Mouse (Mus musculus) stomach, embryonic 16.5 days (tissue): ENCODE data around the gene Fancc. TPM values are rescaled to one million over a fixed set of nuclear protein-coding genes. Genes with fewer than 3 reads are reported as not detected.

Experiments used
- ATAC-seq: fragments of 200-750 bp; cut with Nextera tagmentation; 2 replicates; pipeline ENCODE4 v1.8.0; 2017; ENCODE audit warnings: moderate number of reproducible peaks, moderate TSS enrichment; ENCODE audit not compliant: insufficient read depth, low FRiP score
- H3K27ac ChIP-seq: fragments of 300-500 bp; sonication (generic); 2 replicates; pipeline ENCODE4 v1.5.1; 2014; ENCODE audit warnings: low read length
- H3K27me3 ChIP-seq: fragments of 300-500 bp; sonication (generic); 2 replicates; pipeline ENCODE4 v1.6.1; 2014; ENCODE audit warnings: low read length, control low read depth, mixed read lengths; ENCODE audit not compliant: control insufficient read depth, insufficient read depth
- H3K36me3 ChIP-seq: fragments of 300-500 bp; sonication (generic); 2 replicates; pipeline ENCODE4 v1.6.1; 2014; ENCODE audit warnings: low read length; ENCODE audit not compliant: control insufficient read depth, insufficient read depth
- H3K4me1 ChIP-seq: fragments of 300-500 bp; sonication (generic); 2 replicates; pipeline ENCODE4 v1.6.1; 2014; ENCODE audit warnings: low read length, control low read depth, mixed read lengths; ENCODE audit not compliant: control insufficient read depth, insufficient read depth
- H3K4me2 ChIP-seq: fragments of 300-500 bp; sonication (generic); 2 replicates; pipeline ENCODE4 v1.6.1; 2014; ENCODE audit warnings: low read depth, low read length, mixed read lengths
- H3K4me3 ChIP-seq: fragments of 300-500 bp; sonication (generic); replicated peaks from 2 replicates; pipeline ENCODE4 v1.5.1; 2014; ENCODE audit warnings: mild to moderate bottlenecking, low read length
- H3K9ac ChIP-seq: fragments of 300-500 bp; sonication (generic); 2 replicates; pipeline ENCODE4 v1.6.1; 2014; ENCODE audit warnings: low read length
- H3K9me3 ChIP-seq: fragments of 300-500 bp; sonication (generic); replicated peaks from 2 replicates; pipeline ENCODE4 v1.6.1; 2016; ENCODE audit warnings: low read length, control low read depth; ENCODE audit not compliant: control insufficient read depth
- WGBS: fragments of 180-500 bp; shearing (Covaris S2); extraction: QIAGEN DNeasy Blood & Tissue Kit; methylation state at CpG from one replicate; pipeline ENCODE4 v1.1.7; 2014; 5-methylcytosine and 5-hydroxymethylcytosine counted together
- polyA plus RNA-seq: library from polyadenylated mRNA; unstranded; fragments of >200 nt; fragmentation: Nextera tagmentation; extraction: Ambion mirVana; gene quantifications from 2 replicates; pipeline ENCODE4 v1.2.1, GENCODE M21; 2015

Gene Fancc
- polyA plus RNA-seq, 1 experiment from 2014 or later, result 22.0 TPM

DNA sequence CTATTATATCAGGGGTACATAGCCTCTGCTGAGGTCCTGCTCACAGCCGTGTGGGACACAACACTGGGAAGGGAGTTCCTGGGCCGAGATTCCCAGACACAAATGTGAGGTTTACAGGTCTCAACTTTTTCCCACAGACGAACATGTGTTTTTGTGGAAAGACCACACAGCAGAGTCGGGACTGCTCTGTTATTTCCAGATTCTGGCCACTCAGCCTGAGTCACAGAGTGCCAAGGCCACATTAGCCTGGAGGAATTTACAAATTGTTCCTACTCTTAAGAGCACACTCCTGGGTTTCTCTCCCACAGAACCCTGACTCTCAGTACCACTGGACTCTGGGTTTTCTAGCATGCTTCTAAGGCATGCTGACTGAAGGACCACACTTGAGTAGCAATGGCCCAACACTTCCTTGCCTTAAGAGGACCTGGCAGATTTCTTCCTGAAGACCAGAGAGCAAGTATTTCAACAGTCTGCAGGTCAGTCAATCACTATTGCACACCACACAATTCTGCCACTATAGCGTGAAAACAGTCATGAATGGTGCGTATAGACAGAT is 10.0 kb upstream of the Fancc start:
- H3K36me3 ChIP-seq, result peaks cover 35% of the 10 kb centered on the region
- WGBS, result 78% methylated on average over 6 of the region's 6 CpGs
- H3K27ac ChIP-seq, result no peak overlapping the region
- no peaks in the 10 kb centered on the region for H3K4me1 ChIP-seq
- H3K27me3 ChIP-seq, result no peaks in the 10 kb centered on the region
- no peak for ATAC-seq
- no peaks in the 10 kb centered on the region for H3K9me3 ChIP-seq
- no peak overlapping the region for H3K9ac ChIP-seq
- no peak overlapping the region for H3K4me2 ChIP-seq
- no peak overlapping the region for H3K4me3 ChIP-seq

GRCm38 (mm10) chr13:63506364-63506763 is 9.3 kb upstream of the Fancc start:
- no peak overlapping the region for H3K4me2 ChIP-seq
- H3K36me3 ChIP-seq, result peaks cover 29% of the 10 kb centered on the region; the same call in 1 of the 2 replicates
- ATAC-seq, result no peak
- WGBS, result 50% methylated on average over 1 of the region's 1 CpGs
- no peak overlapping the region for H3K27ac ChIP-seq
- H3K27me3 ChIP-seq, result no peaks in the 10 kb centered on the region
- no peak overlapping the region for H3K9ac ChIP-seq
- H3K4me3 ChIP-seq, result no peak overlapping the region
- no peaks in the 10 kb centered on the region for H3K9me3 ChIP-seq
- no peaks in the 10 kb centered on the region for H3K4me1 ChIP-seq

- WGBS, result 92% methylated on average over 2 of the region's 2 CpGs
Measured at GRCm38 (mm10) chr13:63502391-63502790, 5.3 kb upstream of the Fancc start.

DNA sequence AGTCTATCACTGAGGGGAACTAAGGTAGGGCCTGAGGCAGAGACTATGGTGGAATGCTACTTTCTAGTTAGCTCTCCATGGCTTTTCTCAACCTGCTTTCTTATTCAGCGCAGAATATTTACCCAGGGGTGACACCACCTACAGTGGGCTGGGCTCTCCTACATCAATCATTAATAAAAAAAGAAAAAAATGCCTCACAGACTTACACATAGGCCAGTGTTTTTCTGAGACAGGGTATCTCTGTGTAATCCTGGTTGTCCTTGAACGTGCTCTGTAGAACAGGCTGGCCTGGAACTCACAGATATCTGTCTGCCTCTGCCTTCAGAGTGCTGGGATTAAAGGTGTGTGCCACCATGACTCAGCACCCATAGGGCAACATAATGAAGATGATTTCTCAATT is 2.4 kb upstream of the Fancc start:
- Histone ChIP-seq H3K36me3 (no peaks in the 10 kb centered on the region), H3K27me3 (no peaks in the 10 kb centered on the region), H3K9ac (no peak overlapping the region), H3K4me2 (no peak overlapping the region), H3K4me3 (no peak overlapping the region), H3K27ac (no peak overlapping the region), H3K9me3 (no peaks in the 10 kb centered on the region), H3K4me1 (peaks cover 6% of the 10 kb centered on the region; the same call in 1 of the 2 replicates)
- no peak; the same call in 1 of the 2 replicates for ATAC-seq
- 56% methylated on average over 2 of the region's 2 CpGs for WGBS

More at GRCm38 (mm10) chr13:63502391-63502790, 5.3 kb upstream of the Fancc start:
- Histone ChIP-seq H3K27me3 (no peaks in the 10 kb centered on the region), H3K36me3 (peaks cover 5% of the 10 kb centered on the region; the same call in 1 of the 2 replicates), H3K4me2 (no peak overlapping the region), H3K9ac (no peak overlapping the region), H3K4me1 (no peaks in the 10 kb centered on the region), H3K27ac (no peak overlapping the region), H3K4me3 (no peak overlapping the region), H3K9me3 (no peaks in the 10 kb centered on the region)
- ATAC-seq, result no peak

DNA sequence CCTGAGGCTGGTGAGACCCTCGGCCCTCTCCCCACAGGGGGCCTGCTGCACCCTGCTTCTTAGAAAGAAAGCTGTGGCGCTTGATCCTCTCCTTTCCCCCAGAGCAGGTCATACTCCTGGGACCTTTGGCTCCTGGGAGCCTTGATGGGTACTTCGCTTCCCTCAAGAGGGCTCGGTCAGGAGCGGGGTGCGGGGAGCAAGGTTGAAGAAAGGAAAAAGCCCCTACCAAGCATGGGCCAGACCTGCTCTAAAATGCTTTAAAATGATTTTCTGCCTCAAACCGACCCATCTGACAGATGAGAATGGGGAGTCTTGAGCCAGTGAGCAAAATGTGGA is 9.4 kb downstream of the Fancc start:
- Histone ChIP-seq H3K9ac (no peak overlapping the region), H3K4me3 (no peak overlapping the region), H3K4me1 (no peaks in the 10 kb centered on the region), H3K27ac (no peak overlapping the region), H3K9me3 (no peaks in the 10 kb centered on the region), H3K27me3 (no peaks in the 10 kb centered on the region), H3K36me3 (no peaks in the 10 kb centered on the region), H3K4me2 (no peak overlapping the region)
- WGBS, result 66% methylated on average over 7 of the region's 7 CpGs
- no peak for ATAC-seq

DNA sequence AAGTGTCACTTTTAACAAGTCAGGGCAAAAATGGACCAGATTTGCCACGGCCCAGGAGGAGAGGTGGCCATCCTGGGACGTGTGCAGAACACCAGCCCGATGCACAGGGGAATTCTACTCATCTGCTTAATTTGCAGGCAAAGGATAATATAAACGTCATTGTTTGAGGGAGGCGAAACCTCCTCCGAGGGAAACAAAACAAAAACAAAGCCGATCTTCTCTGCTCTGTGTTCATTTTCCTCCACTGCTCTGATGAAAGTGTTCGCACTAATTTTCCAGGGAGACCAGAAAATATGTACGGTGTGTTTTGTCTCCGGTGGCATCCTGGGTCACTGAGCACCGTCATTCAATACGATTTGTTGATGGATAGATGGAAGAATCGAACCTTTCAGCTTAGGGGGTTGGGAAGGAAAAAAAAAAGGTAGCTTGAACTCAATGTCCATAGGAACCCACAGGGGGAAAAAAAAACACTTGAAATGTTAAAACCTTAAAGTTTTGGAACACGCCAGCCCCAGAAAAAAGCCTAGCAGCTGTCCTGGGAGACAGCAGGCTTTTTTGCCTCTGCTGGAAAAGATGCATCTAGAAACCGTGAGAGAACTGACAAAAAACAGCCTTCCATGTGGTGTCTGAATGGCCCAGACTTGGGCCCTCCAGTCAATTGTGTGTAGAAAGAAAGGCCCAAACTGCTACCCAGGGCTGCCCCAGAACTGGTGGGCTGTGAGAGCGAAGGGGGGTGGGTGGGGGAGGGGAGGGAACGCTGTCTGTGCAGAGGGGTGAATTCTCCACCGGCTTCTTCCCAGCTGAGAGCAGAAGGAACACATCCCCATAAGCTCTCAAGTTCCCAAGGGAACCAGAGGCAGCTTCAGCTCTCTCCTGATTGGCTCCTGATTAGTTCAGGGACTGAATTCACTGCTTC is 10.0 kb downstream of the Fancc start:
- Histone ChIP-seq H3K27ac (no peak overlapping the region), H3K4me2 (no peak overlapping the region), H3K9ac (no peak overlapping the region), H3K4me3 (no peak overlapping the region), H3K27me3 (no peaks in the 10 kb centered on the region), H3K4me1 (no peaks in the 10 kb centered on the region), H3K36me3 (no peaks in the 10 kb centered on the region), H3K9me3 (no peaks in the 10 kb centered on the region)
- no peak for ATAC-seq
- WGBS, result 40% methylated on average over 18 of the region's 18 CpGs

- Histone ChIP-seq H3K4me1 (no peaks in the 10 kb centered on the region), H3K27ac (no peak overlapping the region), H3K4me2 (no peak overlapping the region), H3K9ac (no peak overlapping the region), H3K36me3 (no peaks in the 10 kb centered on the region), H3K4me3 (no peak overlapping the region), H3K9me3 (no peaks in the 10 kb centered on the region), H3K27me3 (no peaks in the 10 kb centered on the region)
- ATAC-seq, result no peak
- WGBS, result 49% methylated on average over 8 of the region's 8 CpGs
Measured at GRCm38 (mm10) chr13:63475356-63475755, 21.7 kb downstream of the Fancc start.

DNA sequence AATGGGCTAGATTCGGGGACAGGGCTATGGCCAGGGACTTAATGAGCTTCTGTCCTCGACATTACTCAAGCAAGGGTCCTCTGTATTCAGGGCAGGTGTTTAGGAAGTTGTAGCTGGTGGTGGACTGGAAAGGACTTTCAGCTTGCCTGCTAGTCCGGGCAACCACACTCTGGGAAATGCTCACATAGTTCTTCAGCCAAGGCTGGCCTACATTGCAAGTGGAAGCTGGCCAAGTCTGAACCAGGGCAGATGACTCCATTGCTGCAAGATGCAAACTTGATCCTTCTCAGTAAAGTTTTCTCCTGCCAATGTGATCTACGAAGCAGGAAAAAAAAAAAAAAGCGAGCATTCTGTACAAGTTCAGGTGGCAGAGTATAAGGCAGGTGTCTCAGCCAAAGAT is 44.2 kb downstream of the Fancc start:
- H3K4me3 ChIP-seq, result no peak overlapping the region
- no peak overlapping the region for H3K4me2 ChIP-seq
- H3K9ac ChIP-seq, result no peak overlapping the region
- H3K27ac ChIP-seq, result no peak overlapping the region
- H3K4me1 ChIP-seq, result no peaks in the 10 kb centered on the region
- WGBS, result 76% methylated on average over 5 of the region's 5 CpGs
- H3K9me3 ChIP-seq, result no peaks in the 10 kb centered on the region
- ATAC-seq, result no peak
- no peaks in the 10 kb centered on the region for H3K27me3 ChIP-seq
- no peaks in the 10 kb centered on the region for H3K36me3 ChIP-seq

DNA sequence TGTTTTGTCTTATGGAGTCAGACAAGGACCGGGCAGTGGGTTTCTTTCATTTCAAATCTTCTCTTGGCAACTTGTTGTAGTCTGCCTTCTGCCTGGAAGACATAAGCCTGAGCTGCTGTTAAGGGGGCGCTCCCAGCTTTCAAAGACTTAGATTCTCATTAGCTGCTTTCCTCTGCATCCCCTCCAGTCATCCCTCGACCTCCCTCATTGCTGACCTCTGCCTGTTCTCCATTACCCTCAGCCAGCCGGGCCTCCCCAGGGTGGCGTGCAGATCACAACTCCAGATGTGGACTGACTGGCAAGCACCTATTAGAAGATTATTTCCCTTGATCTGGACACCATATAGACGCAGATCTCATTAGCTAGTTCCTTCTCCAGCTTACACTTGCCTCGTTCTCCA is 45.9 kb downstream of the Fancc start:
- Histone ChIP-seq H3K4me3 (no peak overlapping the region), H3K27ac (no peak overlapping the region)
- WGBS, result 55% methylated on average over 7 of the region's 7 CpGs

More for the DNA sequence above, 45.9 kb downstream of the Fancc start:
- H3K4me2 ChIP-seq, result no peak overlapping the region
- no peak for ATAC-seq
- H3K9me3 ChIP-seq, result no peaks in the 10 kb centered on the region
- H3K9ac ChIP-seq, result no peak overlapping the region
- no peaks in the 10 kb centered on the region for H3K27me3 ChIP-seq
- no peaks in the 10 kb centered on the region for H3K36me3 ChIP-seq
- H3K4me1 ChIP-seq, result no peaks in the 10 kb centered on the region
